Mouse (Mus musculus) yolk sac, embryonic 10.5 days (tissue): ENCODE measurements around the gene Gpsm3.

Experiments used
- DNase-seq: peaks from one replicate; pipeline ENCODE4 v3.0.0-alpha.2; 2017; ENCODE audit warnings: low spot score

Gene Gpsm3

GRCm38 (mm10) chr17:34629796-34630603 is 40.4 kb downstream of the Gpsm3 start:
- DNase-seq, result no peak

GRCm38 (mm10) chr17:34630761-34631301 is 41.2 kb downstream of the Gpsm3 start:
- no peak for DNase-seq

GRCm38 (mm10) chr17:34631647-34632046 is 42.0 kb downstream of the Gpsm3 start:
- no peak for DNase-seq

GRCm38 (mm10) chr17:34632261-34632691 is 42.7 kb downstream of the Gpsm3 start:
- DNase-seq, result no peak

- DNase-seq, result no peak
These were observed 46.1 kb downstream of the Gpsm3 start for GRCm38 (mm10) chr17:34635671-34636070.

- DNase-seq, result no peak
These were observed 47.9 kb downstream of the Gpsm3 start for GRCm38 (mm10) chr17:34637459-34637858.

- no peak for DNase-seq
These were observed 50.1 kb downstream of the Gpsm3 start for GRCm38 (mm10) chr17:34639461-34640255.

- no peak for DNase-seq
These were observed 51.4 kb downstream of the Gpsm3 start for GRCm38 (mm10) chr17:34640778-34641601.
